In genomic region chr12:27293208-27293607, GRCm38 (mm10) we compare ENCODE assay signal across 25 mouse cellular contexts. TPM values are rescaled to one million over a fixed set of nuclear protein-coding genes. Genes with fewer than 3 reads are reported as not detected.
DNase-seq lines count a peak whose midpoint lies in the region; ATAC-seq and TF ChIP-seq lines count a peak whose summit lies in the region.
"Had no signal": no experiment of that assay in that cellular context is flagged by ENCODE, and none has a peak within 500 bp of the region (broad histone marks: within the 10 kb centered on the region; RNA-seq: fewer than 3 reads in every experiment).

No protein-coding gene starts in this region.

- no peak for TF ChIP-seq POLR2A in brain, embryonic 14.5 days (IDR thresholded peaks at IDR 0.05; ENCODE audit: borderline replicate concordance, extremely low read depth, insufficient read depth, insufficient read length, poor library complexity, severe bottlenecking)

- no peak overlapping the region for H3K9ac ChIP-seq in forebrain, embryonic 15.5 days (replicated peaks)
- no peak overlapping the region for H3K9ac ChIP-seq in midbrain, postnatal 0 days (replicated peaks; ENCODE audit: low read length, poor library complexity, severe bottlenecking)
- H3K9ac ChIP-seq in intestine, embryonic 15.5 days: no peak overlapping the region
- H3K9ac ChIP-seq: limb, embryonic 13.5 days; liver, embryonic 12.5 days had no signal

- WGBS in forebrain, embryonic 10.5 days: 8% methylated on average over 1 of the region's 1 CpGs
- 23% methylated on average over 1 of the region's 1 CpGs for WGBS in forebrain, embryonic 15.5 days
- WGBS in midbrain, embryonic 10.5 days: 37% methylated on average over 1 of the region's 1 CpGs
- WGBS in midbrain, postnatal 0 days: 45% methylated on average over 1 of the region's 1 CpGs
- WGBS in limb, embryonic 10.5 days: 0% methylated on average over 1 of the region's 1 CpGs
- 41% methylated on average over 1 of the region's 1 CpGs for WGBS in intestine, embryonic 15.5 days

- H3K36me3 ChIP-seq in forebrain, embryonic 10.5 days (replicated peaks): no peaks in the 10 kb centered on the region
- no peaks in the 10 kb centered on the region for H3K36me3 ChIP-seq in forebrain, embryonic 15.5 days
- no peaks in the 10 kb centered on the region for H3K36me3 ChIP-seq in midbrain, embryonic 10.5 days
- no peaks in the 10 kb centered on the region for H3K36me3 ChIP-seq in midbrain, postnatal 0 days (ENCODE audit: insufficient read depth, low read length)
- no peaks in the 10 kb centered on the region for H3K36me3 ChIP-seq in limb, embryonic 10.5 days
- no peaks in the 10 kb centered on the region for H3K36me3 ChIP-seq in intestine, embryonic 15.5 days
- H3K36me3 ChIP-seq: heart, embryonic 10.5 days; limb, embryonic 13.5 days; liver, embryonic 12.5 days had no signal

- intact Hi-C loops in left cerebral cortex, postnatal 36 days (cut with DNase I): no loop called here

- H3K4me2 ChIP-seq in forebrain, embryonic 15.5 days (replicated peaks): no peak overlapping the region
- H3K4me2 ChIP-seq in midbrain, postnatal 0 days (ENCODE audit: low read depth, low read length, poor library complexity, severe bottlenecking): no peak overlapping the region
- H3K4me2 ChIP-seq in intestine, embryonic 15.5 days (replicated peaks): no peak overlapping the region
- H3K4me2 ChIP-seq: limb, embryonic 13.5 days; liver, embryonic 12.5 days had no signal

- peaks cover 20% of the 10 kb centered on the region for H3K4me1 ChIP-seq in forebrain, embryonic 10.5 days
- no peaks in the 10 kb centered on the region; the same call in 1 of the 2 replicates for H3K4me1 ChIP-seq in forebrain, embryonic 15.5 days
- H3K4me1 ChIP-seq in midbrain, embryonic 10.5 days: peaks cover 16% of the 10 kb centered on the region
- peaks cover 6% of the 10 kb centered on the region; the same call in 1 of the 2 replicates for H3K4me1 ChIP-seq in midbrain, postnatal 0 days (ENCODE audit: insufficient read depth, low read length)
- H3K4me1 ChIP-seq in limb, embryonic 10.5 days: peaks cover 30% of the 10 kb centered on the region
- peaks cover 2% of the 10 kb centered on the region; the same call in 1 of the 2 replicates for H3K4me1 ChIP-seq in intestine, embryonic 15.5 days (replicated peaks)
- H3K4me1 ChIP-seq: liver, embryonic 12.5 days had no signal

- H3K4me3 ChIP-seq in forebrain, embryonic 10.5 days: no peak overlapping the region
- H3K4me3 ChIP-seq in forebrain, embryonic 15.5 days: no peak overlapping the region
- no peak overlapping the region for H3K4me3 ChIP-seq in midbrain, embryonic 10.5 days
- no peak overlapping the region for H3K4me3 ChIP-seq in midbrain, postnatal 0 days (ENCODE audit: low read depth, low read length)
- no peak overlapping the region for H3K4me3 ChIP-seq in limb, embryonic 10.5 days
- no peak overlapping the region for H3K4me3 ChIP-seq in intestine, embryonic 15.5 days (replicated peaks)
- H3K4me3 ChIP-seq: heart, embryonic 10.5 days; limb, embryonic 13.5 days; liver, embryonic 12.5 days had no signal

- H3K27me3 ChIP-seq in forebrain, embryonic 10.5 days (ENCODE audit: poor library complexity, severe bottlenecking): no peaks in the 10 kb centered on the region
- no peaks in the 10 kb centered on the region for H3K27me3 ChIP-seq in forebrain, embryonic 15.5 days
- no peaks in the 10 kb centered on the region for H3K27me3 ChIP-seq in midbrain, embryonic 10.5 days (ENCODE audit: low read depth, poor library complexity, severe bottlenecking)
- H3K27me3 ChIP-seq in midbrain, postnatal 0 days (ENCODE audit: insufficient read depth, low read length): no peaks in the 10 kb centered on the region
- H3K27me3 ChIP-seq in limb, embryonic 10.5 days (ENCODE audit: low read depth, poor library complexity, severe bottlenecking): no peaks in the 10 kb centered on the region
- no peaks in the 10 kb centered on the region for H3K27me3 ChIP-seq in intestine, embryonic 15.5 days (replicated peaks)
- H3K27me3 ChIP-seq: limb, embryonic 13.5 days; liver, embryonic 12.5 days had no signal

- no peak for TF ChIP-seq CTCF in midbrain, postnatal 0 days (IDR thresholded peaks at IDR 0.05)
- TF ChIP-seq CTCF in brain, embryonic 14.5 days (IDR thresholded peaks at IDR 0.05; ENCODE audit: borderline replicate concordance, extremely low read depth, insufficient read depth, insufficient read length): no peak

- H3K27ac ChIP-seq in forebrain, embryonic 10.5 days: peak overlapping the region; percentile 16; the same call in 1 of the 2 replicates
- H3K27ac ChIP-seq in forebrain, embryonic 15.5 days (replicated peaks): no peak overlapping the region
- peak overlapping the region; percentile 56 for H3K27ac ChIP-seq in midbrain, embryonic 10.5 days (replicated peaks)
- H3K27ac ChIP-seq in midbrain, postnatal 0 days (ENCODE audit: low read depth, low read length): no peak overlapping the region
- peak overlapping the region; percentile 51; the same call in 1 of the 2 replicates for H3K27ac ChIP-seq in limb, embryonic 10.5 days
- no peak overlapping the region for H3K27ac ChIP-seq in intestine, embryonic 15.5 days
- H3K27ac ChIP-seq: limb, embryonic 13.5 days; liver, embryonic 12.5 days had no signal

- no peak for ATAC-seq in forebrain, embryonic 15.5 days (replicated peaks)
- no peak for ATAC-seq in midbrain, postnatal 0 days (ENCODE audit: low FRiP score)
- ATAC-seq in intestine, embryonic 15.5 days: no peak
- ATAC-seq: CD4-positive, CD25-positive, alpha-beta regulatory T cell, adult 4 months; intestine, embryonic 16.5 days; liver, embryonic 12.5 days had no signal

- DNase-seq in forebrain, embryonic 10.5 days (ENCODE audit: extremely low spot score, low spot score): no peak
- no peak for DNase-seq in midbrain, embryonic 10.5 days (ENCODE audit: low spot score)
- no peak for DNase-seq in midbrain, postnatal 0 days (ENCODE audit: low spot score)
- peak; percentile 28 for DNase-seq in brain, embryonic 14.5 days (ENCODE audit: low read depth)
- no peak for DNase-seq in limb, embryonic 10.5 days (ENCODE audit: low spot score)
- no peak for DNase-seq in left cerebral cortex, postnatal 36 days (ENCODE audit: low spot score in 2 of 2)
- DNase-seq: adrenal gland, postnatal 25 days; cerebellum, adult 11 months; cerebellum, adult 9-11 months; kidney, adult 9 months; kidney, postnatal 14 days; lung, adult 18-20 months; thymus, adult 18-20 months; thymus, postnatal 36 days had no signal

- no peaks in the 10 kb centered on the region for H3K9me3 ChIP-seq in forebrain, embryonic 10.5 days
- H3K9me3 ChIP-seq in forebrain, embryonic 15.5 days: no peaks in the 10 kb centered on the region
- no peaks in the 10 kb centered on the region for H3K9me3 ChIP-seq in midbrain, embryonic 10.5 days (replicated peaks)
- no peaks in the 10 kb centered on the region for H3K9me3 ChIP-seq in midbrain, postnatal 0 days (ENCODE audit: low read length)
- H3K9me3 ChIP-seq in limb, embryonic 10.5 days (replicated peaks): no peaks in the 10 kb centered on the region
- no peaks in the 10 kb centered on the region for H3K9me3 ChIP-seq in intestine, embryonic 15.5 days
- H3K9me3 ChIP-seq: heart, embryonic 10.5 days; limb, embryonic 13.5 days; liver, embryonic 12.5 days had no signal

RNA-seq across cellular contexts. Expression of gene Sox11, which starts 49.2 kb away (rescaled TPM):
- polyA plus RNA-seq in forebrain, embryonic 10.5 days (2016; fragmentation: Nextera tagmentation; extraction: Ambion mirVana): 256 and 262 TPM in 2 replicates
- 1,052 and 1,056 TPM in 2 replicates for polyA plus RNA-seq in forebrain, embryonic 15.5 days (2015; fragmentation: Nextera tagmentation; extraction: Ambion mirVana)
- polyA plus RNA-seq in midbrain, embryonic 10.5 days (2016; fragmentation: Nextera tagmentation; extraction: Ambion mirVana): 260 and 367 TPM in 2 replicates
- total RNA-seq in midbrain, postnatal 0 days (2014; rRNA removed): 148 and 180 TPM in 2 replicates
- 137 and 154 TPM in 2 replicates for polyA plus RNA-seq in midbrain, postnatal 0 days (2015; fragmentation: Nextera tagmentation; extraction: Ambion mirVana)
- polyA plus RNA-seq in brain, embryonic 14.5 days (2012; rRNA removed): 238 and 273 TPM in 2 replicates
- polyA plus RNA-seq in limb, embryonic 10.5 days (2016; fragmentation: Nextera tagmentation; extraction: Ambion mirVana): 201 and 255 TPM in 2 replicates
- polyA plus RNA-seq in intestine, embryonic 15.5 days (2015; fragmentation: Nextera tagmentation; extraction: Ambion mirVana): 30.9 and 37.5 TPM in 2 replicates
- 10 to 100 TPM; 11.0 to 19.4 TPM for total RNA-seq in left cerebral cortex, postnatal 36 days (2021)
- total RNA-seq: common myeloid progenitor, adult 5-6 weeks; hematopoietic stem cell, adult 5-6 weeks; megakaryocyte, adult 5-6 weeks; neutrophil, adult 5-6 weeks had no signal

Comparison
In these comparisons a context has a peak if more than half of its experiments do, and no peak if none do; other contexts are left out.
1. H3K27ac ChIP-seq: peak in forebrain, embryonic 10.5 days (single experiment), midbrain, embryonic 10.5 days (single experiment) and limb, embryonic 10.5 days (single experiment); none in forebrain, embryonic 15.5 days (single experiment), midbrain, postnatal 0 days (single experiment) and intestine, embryonic 15.5 days (single experiment).